Mouse (Mus musculus) bone marrow macrophage, adult 2 months (primary cell): ENCODE results near the gene Gabpb2.

Source experiments
- CTCF ChIP-seq: IDR thresholded peaks from 2 replicates; pipeline ENCODE4 v1.5.1; 2012; ENCODE audit warnings: low read depth, mild to moderate bottlenecking, low read length, moderate library complexity
- POLR2A ChIP-seq: IDR thresholded peaks from 2 replicates; pipeline ENCODE4 v1.6.1; 2012; ENCODE audit warnings: mild to moderate bottlenecking, low read depth, low read length, borderline replicate concordance

DNA sequence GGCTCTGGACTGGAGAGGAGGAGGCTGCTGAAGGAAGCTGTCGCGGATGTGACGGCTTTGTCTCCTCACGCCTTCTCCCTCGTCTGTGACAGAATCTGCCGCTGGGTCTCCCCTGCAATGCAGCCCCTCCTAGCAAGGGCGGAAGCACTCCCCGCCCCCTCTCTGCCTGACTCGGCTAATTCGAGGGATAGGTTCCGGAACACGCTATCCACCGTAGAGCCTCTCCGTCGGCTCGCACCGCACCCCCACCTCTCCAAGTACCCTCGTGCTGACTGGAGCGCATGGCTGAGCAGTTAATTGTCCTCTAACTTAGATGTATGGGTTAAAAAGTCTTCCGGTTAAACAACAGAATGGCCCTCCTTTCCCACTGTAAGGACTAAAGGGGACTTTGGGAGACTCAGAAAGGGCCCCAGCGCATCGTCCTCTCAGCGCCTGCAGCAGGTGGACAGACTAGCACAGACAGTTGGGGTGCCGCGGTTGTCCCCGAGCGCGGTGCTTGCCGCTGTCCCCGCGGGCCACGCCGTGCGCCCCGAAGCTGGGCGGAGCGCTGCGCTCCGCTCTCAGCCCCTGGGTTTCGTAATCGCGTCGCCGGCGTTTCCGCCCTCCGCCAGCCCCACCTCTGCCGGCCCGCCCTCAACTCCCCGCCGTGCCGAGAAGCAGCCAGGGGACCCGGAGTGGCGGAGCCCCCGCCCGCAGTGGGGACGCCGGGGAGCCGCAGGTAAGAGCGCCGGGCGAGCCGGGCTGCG, 10.6 kb upstream of the Gabpb2 start, which contains the start of gene Cdc42se1:
- TF ChIP-seq POLR2A (peak; percentile 9; the same call in 1 of the 2 replicates), CTCF (no peak)
